Mouse (Mus musculus) spleen, adult 2 months (tissue): ENCODE measurements at regions not wholly inside any gene's neighbourhood (a gene's known extent, or its start where the extent isn't known, plus 50 kb on each side); places are given as distances from the start of the nearest gene placed in this dataset.

Source experiments
- CTCF ChIP-seq: fragments of 200-500 bp; IDR thresholded peaks from 2 replicates; pipeline ENCODE4 v1.5.1; 2011; ENCODE audit warnings: mild to moderate bottlenecking, inconsistent platforms; ENCODE audit not compliant: insufficient read depth, insufficient read length, insufficient replicate concordance; ENCODE audit errors: extremely low read depth
- POLR2A ChIP-seq: fragments of 200-500 bp; IDR thresholded peaks from 2 replicates; pipeline ENCODE4 v1.6.1; 2011; ENCODE audit warnings: low read depth, low read length, inconsistent platforms

DNA sequence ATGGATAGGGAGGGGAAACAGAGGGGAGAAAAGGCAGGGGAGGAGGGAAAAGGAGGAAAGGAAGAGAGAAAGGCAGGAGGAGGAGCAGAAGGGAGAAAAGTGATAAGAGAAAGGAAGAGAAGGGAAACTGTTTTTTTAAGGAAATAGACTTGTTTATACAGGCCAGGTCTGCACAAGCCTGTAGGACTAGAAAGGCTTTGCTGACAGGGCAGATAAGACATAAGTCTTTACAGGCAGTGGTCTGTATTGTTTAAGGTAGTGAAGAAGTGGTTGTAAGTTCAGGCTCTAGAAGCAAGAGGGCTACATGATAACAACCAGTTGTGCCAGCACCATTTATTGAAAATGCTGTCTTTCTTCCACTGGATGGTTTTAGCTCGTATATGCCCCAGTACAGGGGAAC, 75.4 kb upstream of the Rnaseh2b start:
- TF ChIP-seq POLR2A: no peak
- no peak for TF ChIP-seq CTCF
